Mouse (Mus musculus) heart, embryonic 11.5 days (tissue): Measurements from ENCODE around the gene Jazf1. TPM values are rescaled to one million over a fixed set of nuclear protein-coding genes. Genes with fewer than 3 reads are reported as not detected.

Experiments used
- polyA plus RNA-seq: library from polyadenylated mRNA; unstranded; fragments of >200 nt; fragmentation: Nextera tagmentation; extraction: Ambion mirVana; gene quantifications from 2 replicates; pipeline ENCODE4 v1.2.1, GENCODE M21; 2014

Gene Jazf1
- polyA plus RNA-seq, 1 experiment from 2014 or later, result 11.5 TPM

Other genes with a start within 250 kb of the Jazf1 start
- 26.1 and 30.3 TPM in 2 replicates for gene Creb5, start 218.6 kb upstream of the Jazf1 start, polyA plus RNA-seq